Mouse (Mus musculus): ENCODE results near the gene Gm32802.
"Not testable (repeated sequence)": the region's sequence is repeated elsewhere in the genome, so short reads cannot be mapped to it uniquely, and the experiment has no call there.

Gm32802 gene

DNA sequence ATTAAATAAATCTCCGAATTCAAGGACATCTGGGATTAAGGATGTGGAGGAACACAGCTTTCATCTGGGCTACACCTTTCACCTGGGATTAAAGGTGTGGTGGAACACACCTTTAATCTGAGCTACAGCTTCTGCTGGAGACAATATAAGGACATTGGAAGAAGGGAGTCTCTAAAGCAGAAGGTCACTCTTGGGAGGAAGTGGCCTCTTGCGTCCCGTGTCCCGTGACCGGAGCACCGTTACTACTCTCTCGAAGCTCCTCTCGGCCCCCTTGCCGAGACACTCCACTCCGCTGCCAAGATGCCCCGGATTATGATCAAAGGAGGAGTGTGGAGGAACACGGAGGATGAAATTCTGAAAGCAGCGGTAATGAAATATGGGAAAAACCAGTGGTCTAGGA, at the start of gene Gm32802:
TSS of gene Gm32802 (plus strand) at position 301 of the 400 bp plus-strand sequence.
- not testable (repeated sequence) for DNase-seq

DNA sequence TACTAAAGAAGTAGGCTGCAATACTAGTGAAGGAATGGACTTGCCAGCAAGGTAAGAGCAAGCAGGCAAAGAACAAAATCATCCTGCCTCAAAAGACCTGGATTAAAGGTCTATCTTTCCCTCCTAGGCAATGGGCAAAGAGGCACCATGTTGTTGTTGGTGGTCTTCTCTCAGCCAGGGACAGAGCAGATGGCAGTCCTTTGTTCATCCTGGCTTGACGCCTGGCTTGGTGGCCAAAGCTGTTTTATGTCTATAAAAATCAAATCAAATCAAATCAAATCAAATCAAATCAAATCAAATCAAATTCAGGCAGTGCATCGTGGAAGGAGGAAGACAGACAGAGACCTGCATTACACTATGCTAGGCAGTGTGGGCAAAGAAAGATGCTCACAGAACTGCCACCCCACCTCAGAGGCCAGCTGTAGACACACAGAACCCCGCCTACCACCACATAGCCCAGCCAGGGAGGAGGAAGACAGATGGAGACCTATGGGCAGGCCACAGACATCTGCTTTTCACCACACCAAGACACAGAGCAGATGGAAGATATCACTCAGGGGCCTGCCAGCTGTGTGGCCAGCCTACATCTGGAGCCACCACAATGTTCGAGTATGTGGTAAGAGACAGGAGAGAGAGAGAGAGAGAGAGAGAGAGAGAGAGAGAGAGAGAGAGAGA, 42.6 kb upstream of the Gm32802 start:
- not testable (repeated sequence) for DNase-seq

DNA sequence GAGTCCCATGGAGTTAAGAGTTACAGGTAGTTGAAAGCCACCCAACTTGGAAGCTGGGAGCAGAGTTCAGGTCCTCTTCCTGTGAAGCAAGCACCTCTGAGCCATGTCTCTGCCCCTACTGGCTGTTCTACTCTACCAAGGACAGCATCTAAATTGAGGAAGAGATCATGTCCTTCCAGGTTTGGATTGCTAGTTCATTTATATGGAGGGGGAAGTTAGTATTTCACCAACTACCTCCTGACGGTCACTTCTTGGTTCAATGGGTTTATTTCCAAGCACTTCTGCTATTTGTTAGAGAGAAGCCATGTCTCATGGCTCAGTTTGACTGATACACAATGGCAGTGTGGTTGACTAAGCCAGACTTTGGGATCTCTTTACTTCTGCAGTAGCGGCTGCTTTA, 30.9 kb upstream of the Gm32802 start:
- DNase-seq = not testable (repeated sequence)

DNA sequence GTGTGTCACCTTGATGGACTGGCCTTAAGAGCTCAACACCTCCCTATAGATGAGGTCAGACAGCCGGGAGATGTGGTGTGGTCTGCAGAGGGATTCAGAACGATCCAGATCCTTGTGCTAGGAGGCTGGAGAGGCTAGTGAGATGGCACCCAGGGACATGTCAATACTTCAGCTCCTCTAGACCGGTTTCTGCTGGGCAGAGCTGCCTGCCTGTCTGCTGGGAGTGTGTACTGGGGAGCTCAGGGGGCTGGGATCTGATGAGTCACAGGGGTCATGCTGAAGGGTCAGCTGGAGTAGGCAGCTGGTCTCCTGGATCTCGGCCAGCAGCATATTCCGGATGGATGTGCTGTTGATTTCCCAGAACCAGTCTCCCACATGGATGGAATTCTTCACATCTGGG, 25.9 kb upstream of the Gm32802 start:
- DNase-seq = not testable (repeated sequence)

DNA sequence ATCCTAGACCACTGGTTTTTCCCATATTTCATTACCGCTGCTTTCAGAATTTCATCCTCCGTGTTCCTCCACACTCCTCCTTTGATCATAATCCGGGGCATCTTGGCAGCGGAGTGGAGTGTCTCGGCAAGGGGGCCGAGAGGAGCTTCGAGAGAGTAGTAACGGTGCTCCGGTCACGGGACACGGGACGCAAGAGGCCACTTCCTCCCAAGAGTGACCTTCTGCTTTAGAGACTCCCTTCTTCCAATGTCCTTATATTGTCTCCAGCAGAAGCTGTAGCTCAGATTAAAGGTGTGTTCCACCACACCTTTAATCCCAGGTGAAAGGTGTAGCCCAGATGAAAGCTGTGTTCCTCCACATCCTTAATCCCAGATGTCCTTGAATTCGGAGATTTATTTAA, 17.8 kb upstream of the Gm32802 start, which contains the start of gene Gm32717:
TSS of gene Gm32717 (minus strand) at position 101 of the 400 bp plus-strand sequence.
- DNase-seq = not testable (repeated sequence)

DNA sequence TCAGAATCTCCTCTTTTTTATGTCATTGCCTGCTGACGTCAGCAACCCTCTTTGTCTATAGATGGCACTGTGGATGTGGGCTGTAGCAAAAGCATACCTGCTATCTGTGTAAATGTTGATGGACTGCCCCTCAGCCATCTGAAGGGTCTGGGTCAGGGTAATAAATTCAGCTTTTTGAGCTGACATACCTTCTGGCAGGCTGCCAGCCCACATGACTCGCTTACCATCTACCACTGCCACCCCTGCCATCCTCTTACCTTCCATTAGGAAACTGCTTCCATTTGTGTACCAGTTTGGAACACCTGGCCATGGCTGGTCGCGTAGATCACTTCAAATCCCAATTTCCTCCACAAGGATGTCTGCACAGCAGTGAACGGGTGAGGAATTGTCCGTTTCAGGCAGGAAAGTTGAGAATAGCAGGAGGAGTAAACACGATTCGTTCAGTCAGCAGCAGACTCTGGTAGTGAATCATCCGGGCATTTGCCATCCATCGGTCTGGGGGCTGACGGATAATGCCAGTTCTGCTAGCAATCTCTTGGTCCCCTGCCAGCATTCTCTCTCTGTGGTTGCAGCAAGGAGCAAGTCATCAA, 9.4 kb upstream of the Gm32802 start:
- DNase-seq = not testable (repeated sequence)

DNA sequence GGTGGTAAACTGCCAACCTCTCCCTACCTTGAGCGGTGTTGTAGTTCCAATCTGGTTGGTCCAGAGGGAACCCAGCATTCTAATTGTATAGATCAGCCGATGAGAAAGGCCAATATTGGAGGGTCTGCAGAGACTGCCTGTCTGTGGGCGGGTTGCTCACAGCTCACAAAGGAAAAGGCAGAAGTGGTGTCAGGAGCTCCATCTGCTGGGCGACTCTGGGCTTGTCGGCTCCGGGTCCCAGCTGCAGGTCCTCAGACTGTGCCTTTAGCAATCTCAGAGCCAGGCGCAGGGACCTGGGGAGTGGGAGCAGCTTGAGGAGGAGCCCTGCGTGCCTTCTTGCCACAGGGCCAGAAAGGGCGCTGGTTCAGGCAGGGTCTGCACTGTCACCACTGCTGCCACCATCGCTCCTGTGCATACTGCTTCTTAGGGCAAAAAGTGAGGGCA, 7.6 kb upstream of the Gm32802 start:
- DNase-seq = peak; percentile 11 to 13

DNA sequence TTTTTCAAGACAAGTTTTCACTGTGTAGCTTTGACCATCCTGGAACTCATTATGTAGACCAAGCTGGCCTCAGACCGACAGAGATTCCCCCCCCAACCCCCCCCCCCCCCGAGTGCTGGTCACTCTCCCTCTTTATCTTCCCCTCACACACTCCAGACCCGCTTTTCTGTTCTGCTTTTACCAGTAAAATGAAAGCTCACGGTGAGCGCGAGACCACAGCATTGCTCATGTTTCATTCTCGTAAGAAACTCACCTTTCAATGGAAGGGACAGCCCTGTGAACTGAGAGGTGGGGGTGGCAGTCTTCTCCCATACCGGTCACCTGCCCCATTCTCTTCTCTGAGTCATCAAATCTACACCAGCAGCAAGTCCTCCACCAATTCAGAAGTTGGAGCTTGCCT, 10.3 kb downstream of the Gm32802 start:
- DNase-seq = not testable (repeated sequence)

DNA sequence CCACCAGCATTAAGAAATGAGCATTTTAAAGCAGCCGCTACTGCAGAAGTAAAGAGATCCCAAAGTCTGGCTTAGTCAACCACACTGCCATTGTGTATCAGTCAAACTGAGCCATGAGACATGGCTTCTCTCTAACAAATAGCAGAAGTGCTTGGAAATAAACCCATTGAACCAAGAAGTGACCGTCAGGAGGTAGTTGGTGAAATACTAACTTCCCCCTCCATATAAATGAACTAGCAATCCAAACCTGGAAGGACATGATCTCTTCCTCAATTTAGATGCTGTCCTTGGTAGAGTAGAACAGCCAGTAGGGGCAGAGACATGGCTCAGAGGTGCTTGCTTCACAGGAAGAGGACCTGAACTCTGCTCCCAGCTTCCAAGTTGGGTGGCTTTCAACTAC, 12.9 kb downstream of the Gm32802 start:
- DNase-seq = not testable (repeated sequence)

DNA sequence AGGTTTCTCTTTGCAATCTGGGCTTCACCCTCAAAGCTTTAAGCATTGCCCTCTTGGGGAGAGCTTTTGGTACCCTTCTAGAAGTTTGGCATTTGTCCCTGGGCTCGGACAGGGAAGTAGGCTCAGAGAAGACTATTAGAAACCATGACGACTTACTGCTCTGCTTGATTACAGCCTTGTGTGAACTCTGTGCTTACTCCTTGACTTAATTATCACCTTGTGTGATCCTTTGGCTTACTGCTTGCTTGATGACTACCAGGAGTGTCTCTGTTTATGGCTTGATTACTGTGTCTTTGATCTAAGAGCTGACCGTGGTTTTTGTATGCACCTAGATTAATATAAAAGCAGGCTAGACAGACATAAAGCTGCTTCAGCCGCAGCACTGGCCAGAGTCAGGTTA, 19.6 kb downstream of the Gm32802 start:
- not testable (repeated sequence) for DNase-seq

DNA sequence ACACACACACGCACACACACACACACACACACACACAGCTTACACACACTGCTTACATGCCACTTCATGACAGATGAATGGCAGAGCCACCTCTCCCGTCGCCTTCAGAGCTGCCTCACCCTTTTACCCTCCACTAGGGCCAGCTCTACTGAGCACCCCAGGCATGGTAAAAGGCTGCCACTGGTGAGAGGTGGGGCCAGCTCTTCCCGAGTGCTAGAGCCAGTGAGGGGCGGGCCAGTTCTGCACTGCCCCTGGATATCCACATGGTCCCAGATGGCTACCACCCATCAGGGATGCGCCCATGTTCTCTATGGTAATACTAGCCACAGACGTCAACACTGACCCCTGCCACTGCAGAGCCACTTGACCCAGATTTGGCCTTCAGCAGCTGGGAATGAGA, 24.1 kb downstream of the Gm32802 start:
- DNase-seq = not testable (repeated sequence)

DNA sequence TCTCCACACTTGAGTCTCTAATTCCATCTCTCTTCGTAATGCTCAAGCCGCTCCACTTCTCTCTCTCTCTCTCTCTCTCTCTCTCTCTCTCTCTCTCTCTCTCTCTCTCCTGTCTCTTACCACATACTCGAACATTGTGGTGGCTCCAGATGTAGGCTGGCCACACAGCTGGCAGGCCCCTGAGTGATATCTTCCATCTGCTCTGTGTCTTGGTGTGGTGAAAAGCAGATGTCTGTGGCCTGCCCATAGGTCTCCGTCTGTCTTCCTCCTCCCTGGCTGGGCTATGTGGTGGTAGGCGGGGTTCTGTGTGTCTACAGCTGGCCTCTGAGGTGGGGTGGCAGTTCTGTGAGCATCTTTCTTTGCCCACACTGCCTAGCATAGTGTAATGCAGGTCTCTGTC, 24.5 kb downstream of the Gm32802 start:
- DNase-seq = not testable (repeated sequence)

DNA sequence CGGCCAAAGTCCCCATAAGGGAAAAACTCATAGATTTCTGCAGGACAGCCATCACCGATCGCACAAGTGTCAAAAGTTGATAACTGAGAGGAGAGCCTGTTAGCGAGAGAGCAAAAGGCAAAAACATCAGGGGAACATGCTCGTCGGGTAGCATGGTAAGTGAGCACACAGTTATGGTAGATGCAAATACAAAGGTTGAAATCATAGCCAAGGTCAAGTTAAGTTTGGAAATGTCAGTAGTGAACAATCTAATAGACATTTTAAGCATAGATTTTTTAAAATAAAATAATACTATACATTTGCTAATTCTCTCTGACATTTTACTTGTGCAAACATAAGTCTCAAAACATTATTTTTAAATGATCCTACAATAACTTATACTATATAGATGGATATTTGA, 36.5 kb downstream of the Gm32802 start, which contains the start of gene Iltifb:
TSS of gene Iltifb (minus strand) at position 101 of the 400 bp plus-strand sequence.
- DNase-seq = no peak

DNA sequence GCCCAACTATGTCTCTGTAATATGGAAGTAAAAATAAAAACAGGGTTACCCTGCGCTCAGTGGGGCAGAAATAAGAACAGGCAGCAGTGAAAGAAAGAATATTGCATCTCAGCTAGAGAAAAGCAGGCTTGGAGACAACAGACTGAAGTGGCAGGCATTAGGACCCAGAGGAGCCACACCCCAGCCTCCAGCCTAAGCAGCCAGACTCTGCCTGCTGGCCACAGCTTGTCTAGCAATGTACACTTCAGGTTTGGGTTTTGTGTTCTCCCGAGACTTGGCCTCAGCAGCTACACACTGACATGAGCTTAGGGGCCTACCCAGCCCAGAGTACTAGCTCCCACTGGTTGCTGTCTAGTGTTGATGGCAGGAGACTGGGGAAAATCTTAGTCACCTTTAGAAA, 43.6 kb downstream of the Gm32802 start:
- not testable (repeated sequence) for DNase-seq
